8 mouse cellular contexts compared by ENCODE assay signal in the genomic region with DNA sequence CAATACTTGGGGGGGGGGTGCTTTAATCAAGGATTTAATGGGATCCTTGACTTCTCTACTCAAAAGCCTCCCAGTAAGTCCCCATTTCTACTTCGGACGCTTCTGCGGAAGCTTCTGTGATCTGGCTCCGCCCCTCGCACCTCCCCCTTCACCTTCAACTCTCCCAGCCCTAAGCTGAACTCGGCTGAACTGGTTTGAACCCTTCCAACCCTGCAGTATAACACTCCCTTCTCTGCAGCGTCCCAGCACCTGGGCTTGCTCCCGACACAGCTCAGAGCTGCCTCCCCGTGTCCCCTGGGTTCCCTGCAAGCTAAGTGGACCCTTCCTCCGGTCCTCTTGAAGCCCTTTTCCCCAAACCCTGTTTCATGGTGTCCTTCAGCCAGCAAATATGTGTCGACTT.
DNase-seq lines count a peak whose midpoint lies in the region; ATAC-seq and TF ChIP-seq lines count a peak whose summit lies in the region.

No protein-coding gene starts in this region.

- WGBS in embryonic facial prominence, embryonic 13.5 days = 6% methylated on average over 11 of the region's 11 CpGs
- 3% methylated on average over 11 of the region's 11 CpGs for WGBS in heart, embryonic 16.5 days

- H3K9me3 ChIP-seq in embryonic facial prominence, embryonic 13.5 days = no peaks in the 10 kb centered on the region
- 0 out of 2 replicates have a peak, but pooled peaks cover 2% of the 10 kb centered on the region for H3K9me3 ChIP-seq in heart, embryonic 16.5 days (replicated peaks; ENCODE audit: control insufficient read depth, low read length)

- no peak for DNase-seq in left cerebral cortex, adult 2 months (ENCODE audit: extremely low spot score in 1 of 2, low spot score in 2 of 2)
- no peak for DNase-seq in left cerebral cortex, postnatal 14 days (ENCODE audit: low spot score in 2 of 2)
- DNase-seq in kidney, postnatal 10 days = peak; percentile 85
- DNase-seq in lung, postnatal 4 days = peak; percentile 57 to 62
- peak; percentile 56 for DNase-seq in splenic B cell, adult 2 months (ENCODE audit: low read depth, low spot score)
- DNase-seq in left cerebral cortex, adult 18-20 months (ENCODE audit: low spot score in 2 of 2) = no peak

- no peak overlapping the region for H3K4me3 ChIP-seq in left cerebral cortex, adult 2 months
- H3K4me3 ChIP-seq in embryonic facial prominence, embryonic 13.5 days = peak overlapping the region; percentile 26; the same call in 1 of the 2 replicates
- peak overlapping the region; percentile 31 for H3K4me3 ChIP-seq in heart, embryonic 16.5 days (ENCODE audit: low read length)

- peaks cover 17% of the 10 kb centered on the region for H3K4me1 ChIP-seq in embryonic facial prominence, embryonic 13.5 days
- peaks cover 19% of the 10 kb centered on the region for H3K4me1 ChIP-seq in heart, embryonic 16.5 days (ENCODE audit: control insufficient read depth, insufficient read depth, low read length)

- intact Hi-C loops in left cerebral cortex, adult 2 months (cut with DNase I) = loop anchor here (2.0 kb wide), 1 partner anchor 30 kb away; no protein-coding TSS in a partner anchor
- intact Hi-C loops in left cerebral cortex, postnatal 14 days (cut with DNase I) = no loop called here

- H3K27me3 ChIP-seq in embryonic facial prominence, embryonic 13.5 days = no peaks in the 10 kb centered on the region
- H3K27me3 ChIP-seq in heart, embryonic 16.5 days (ENCODE audit: control insufficient read depth, insufficient read depth, low read length) = no peaks in the 10 kb centered on the region
- H3K27me3 ChIP-seq in splenic B cell, adult 2 months (ENCODE audit: control insufficient read depth, insufficient read depth, low read length, poor library complexity, severe bottlenecking) = no peaks in the 10 kb centered on the region

- H3K4me2 ChIP-seq in embryonic facial prominence, embryonic 13.5 days = peak overlapping the region; percentile 51
- peak overlapping the region; percentile 59 for H3K4me2 ChIP-seq in heart, embryonic 16.5 days (ENCODE audit: low read depth, low read length)

- H3K9ac ChIP-seq in embryonic facial prominence, embryonic 13.5 days = no peak overlapping the region
- no peak overlapping the region for H3K9ac ChIP-seq in heart, embryonic 16.5 days (ENCODE audit: low read length)

- TF ChIP-seq CTCF in left cerebral cortex, adult 2 months (IDR thresholded peaks at IDR 0.05) = peak; percentile 24

- ATAC-seq in embryonic facial prominence, embryonic 13.5 days (ENCODE audit: insufficient number of reproducible peaks, insufficient read depth, low FRiP score, low TSS enrichment, low read depth) = no peak
- ATAC-seq in heart, embryonic 16.5 days (replicated peaks; ENCODE audit: extremely low read depth, insufficient read depth, low FRiP score) = peak; percentile 55

- H3K36me3 ChIP-seq in embryonic facial prominence, embryonic 13.5 days = no peaks in the 10 kb centered on the region
- no peaks in the 10 kb centered on the region for H3K36me3 ChIP-seq in heart, embryonic 16.5 days (ENCODE audit: control insufficient read depth, insufficient read depth)
- H3K36me3 ChIP-seq in splenic B cell, adult 2 months (ENCODE audit: control insufficient read depth, insufficient read depth, low read length, poor library complexity, severe bottlenecking) = no peaks in the 10 kb centered on the region

- H3K27ac ChIP-seq in left cerebral cortex, adult 2 months = no peak overlapping the region
- no peak overlapping the region for H3K27ac ChIP-seq in embryonic facial prominence, embryonic 13.5 days
- H3K27ac ChIP-seq in heart, embryonic 16.5 days (ENCODE audit: low read length) = no peak overlapping the region; the same call in 1 of the 2 replicates

Comparison
In these comparisons a context has a peak if more than half of its experiments do, and no peak if none do; other contexts are left out.
1. DNase-seq: peak in kidney, postnatal 10 days (single experiment), lung, postnatal 4 days (2 of 2) and splenic B cell, adult 2 months (single experiment); none in left cerebral cortex, adult 2 months (0 of 2), left cerebral cortex, postnatal 14 days (0 of 2) and left cerebral cortex, adult 18-20 months (0 of 2).